In genomic region chr4:132529344-132529743, GRCm38 (mm10) we compare ENCODE assay signal across 15 mouse cellular contexts. TPM values are rescaled to one million over a fixed set of nuclear protein-coding genes. Genes with fewer than 3 reads are reported as not detected.
A peak's percentile ranks its signal among the peaks of the same experiment; 100 is the strongest.
DNase-seq lines count a peak whose midpoint lies in the region; ATAC-seq and TF ChIP-seq lines count a peak whose summit lies in the region.
"Had no signal": no experiment of that assay in that cellular context is flagged by ENCODE, and none has a peak within 500 bp of the region (broad histone marks: within the 10 kb centered on the region; RNA-seq: fewer than 3 reads in every experiment).

No protein-coding gene starts in this region.

- WGBS in lung, postnatal 0 days, result 68% methylated on average over 4 of the region's 4 CpGs
- 25% methylated on average over 4 of the region's 4 CpGs for WGBS in liver, embryonic 16.5 days (ENCODE audit: insufficient replicate concordance)
- WGBS in thymus, adult 2 months, result 30% methylated on average over 4 of the region's 4 CpGs
- WGBS in hindbrain, embryonic 11.5 days, result 88% methylated on average over 4 of the region's 4 CpGs

- no peaks in the 10 kb centered on the region for H3K27me3 ChIP-seq in lung, postnatal 0 days (replicated peaks; ENCODE audit: insufficient read depth, low read length)
- H3K27me3 ChIP-seq in liver, embryonic 16.5 days (ENCODE audit: control insufficient read depth, insufficient read depth, low read depth, low read length), result no peaks in the 10 kb centered on the region
- H3K27me3 ChIP-seq in thymus, adult 2 months (ENCODE audit: control insufficient read depth, insufficient read depth, low read length), result no peaks in the 10 kb centered on the region
- H3K27me3 ChIP-seq in hindbrain, embryonic 11.5 days (ENCODE audit: control insufficient read depth, insufficient read depth, low read length), result no peaks in the 10 kb centered on the region
- H3K27me3 ChIP-seq: midbrain, embryonic 15.5 days; neural tube, embryonic 12.5 days had no signal

- no peak for TF ChIP-seq EP300 in lung, postnatal 0 days (IDR thresholded peaks at IDR 0.05)

- no peak overlapping the region for H3K4me3 ChIP-seq in lung, postnatal 0 days (ENCODE audit: low read depth, low read length)
- no peak overlapping the region; the same call in 1 of the 2 replicates for H3K4me3 ChIP-seq in liver, embryonic 16.5 days (ENCODE audit: low read depth, low read length)
- no peak overlapping the region for H3K4me3 ChIP-seq in thymus, adult 2 months (ENCODE audit: control insufficient read depth, insufficient read depth, low read length)
- no peak overlapping the region for H3K4me3 ChIP-seq in hindbrain, embryonic 11.5 days (ENCODE audit: low read depth, low read length)
- H3K4me3 ChIP-seq: midbrain, embryonic 15.5 days; neural tube, embryonic 12.5 days had no signal

- H3K9me3 ChIP-seq in lung, postnatal 0 days (ENCODE audit: low read length), result no peaks in the 10 kb centered on the region
- no peaks in the 10 kb centered on the region for H3K9me3 ChIP-seq in liver, embryonic 16.5 days (replicated peaks; ENCODE audit: control insufficient read depth, low read length)
- H3K9me3 ChIP-seq in hindbrain, embryonic 11.5 days (ENCODE audit: control insufficient read depth, low read length), result no peaks in the 10 kb centered on the region
- H3K9me3 ChIP-seq: midbrain, embryonic 15.5 days; neural tube, embryonic 12.5 days had no signal

- no peak for ATAC-seq in lung, postnatal 0 days
- peak; percentile 23; the same call in 1 of the 2 replicates for ATAC-seq in common myeloid progenitor, adult 5-6 weeks (replicated peaks; ENCODE audit: low read depth, poor library complexity, severe bottlenecking)
- no peak for ATAC-seq in liver, embryonic 16.5 days (ENCODE audit: low read depth)
- ATAC-seq in hindbrain, embryonic 11.5 days (ENCODE audit: low FRiP score), result no peak
- ATAC-seq: midbrain, embryonic 15.5 days had no signal

- no peak for TF ChIP-seq POLR2A in thymus, adult 2 months (IDR thresholded peaks at IDR 0.05; ENCODE audit: control insufficient read depth, extremely low read depth, insufficient read depth, low read length, poor library complexity)

- no peak overlapping the region for H3K4me2 ChIP-seq in lung, postnatal 0 days (replicated peaks; ENCODE audit: low read depth, low read length)
- H3K4me2 ChIP-seq in liver, embryonic 16.5 days (ENCODE audit: low read depth, low read length), result peak overlapping the region; percentile 89
- H3K4me2 ChIP-seq in hindbrain, embryonic 11.5 days (replicated peaks; ENCODE audit: low read depth, low read length), result no peak overlapping the region
- H3K4me2 ChIP-seq: midbrain, embryonic 15.5 days; neural tube, embryonic 12.5 days had no signal

- H3K36me3 ChIP-seq in lung, postnatal 0 days (ENCODE audit: insufficient read depth, low read length), result no peaks in the 10 kb centered on the region
- H3K36me3 ChIP-seq in liver, embryonic 16.5 days (ENCODE audit: control insufficient read depth, insufficient read depth), result peaks cover 8% of the 10 kb centered on the region
- no peaks in the 10 kb centered on the region; the same call in 1 of the 2 replicates for H3K36me3 ChIP-seq in thymus, adult 2 months (ENCODE audit: control insufficient read depth, insufficient read depth, low read length)
- peaks cover 7% of the 10 kb centered on the region for H3K36me3 ChIP-seq in hindbrain, embryonic 11.5 days (ENCODE audit: control insufficient read depth, insufficient read depth, low read length)

- no peak for TF ChIP-seq CTCF in lung, postnatal 0 days (IDR thresholded peaks at IDR 0.05)
- no peak for TF ChIP-seq CTCF in thymus, adult 2 months (IDR thresholded peaks at IDR 0.05; ENCODE audit: borderline replicate concordance, control insufficient read depth, extremely low read depth, insufficient read depth, low read length, poor library complexity)

- no peak overlapping the region for H3K27ac ChIP-seq in lung, postnatal 0 days (ENCODE audit: low read length)
- peak overlapping the region; percentile 99 for H3K27ac ChIP-seq in liver, embryonic 16.5 days (ENCODE audit: low read length)
- no peak overlapping the region for H3K27ac ChIP-seq in thymus, adult 2 months (ENCODE audit: control insufficient read depth, insufficient read depth, low read length)
- H3K27ac ChIP-seq in hindbrain, embryonic 11.5 days (ENCODE audit: low read depth, low read length), result no peak overlapping the region
- H3K27ac ChIP-seq: midbrain, embryonic 15.5 days; neural tube, embryonic 12.5 days had no signal

- no peak overlapping the region for H3K9ac ChIP-seq in lung, postnatal 0 days (replicated peaks; ENCODE audit: low read depth)
- peak overlapping the region; percentile 97; the same call in 1 of the 2 replicates for H3K9ac ChIP-seq in liver, embryonic 16.5 days (ENCODE audit: low read depth, low read length)
- no peak overlapping the region for H3K9ac ChIP-seq in hindbrain, embryonic 11.5 days (ENCODE audit: low read depth, low read length)
- H3K9ac ChIP-seq: midbrain, embryonic 15.5 days; neural tube, embryonic 12.5 days had no signal

- peak; percentile 44 for DNase-seq in lung, postnatal 0 days (ENCODE audit: low spot score)
- DNase-seq in lung, postnatal 10 days, result no peak
- DNase-seq in thymus, adult 2 months, result no peak
- DNase-seq in urinary bladder, postnatal 4 days (ENCODE audit: low spot score in 2 of 2), result no peak
- DNase-seq in hindbrain, embryonic 11.5 days (ENCODE audit: low spot score), result no peak
- DNase-seq: cerebellum, adult 18-20 months; heart, adult 11 months; heart, postnatal 10 days; lung, adult 2 months; retina, postnatal 1 day; thymus, postnatal 25 days had no signal

- 0 out of 2 replicates have a peak, but pooled peaks cover 6% of the 10 kb centered on the region for H3K4me1 ChIP-seq in lung, postnatal 0 days (ENCODE audit: insufficient read depth, low read depth, low read length)
- H3K4me1 ChIP-seq in liver, embryonic 16.5 days (ENCODE audit: control insufficient read depth, low read depth, low read length), result peaks cover 48% of the 10 kb centered on the region
- peaks cover 5% of the 10 kb centered on the region; the same call in 1 of the 2 replicates for H3K4me1 ChIP-seq in thymus, adult 2 months (replicated peaks; ENCODE audit: control insufficient read depth, insufficient read depth, low read length)
- H3K4me1 ChIP-seq in hindbrain, embryonic 11.5 days (replicated peaks; ENCODE audit: control insufficient read depth, insufficient read depth, low read length), result no peaks in the 10 kb centered on the region

RNA-seq across cellular contexts. Expression of gene Atpif1, which starts 4.1 kb away (rescaled TPM):
- polyA plus RNA-seq in lung, postnatal 0 days (2015; fragmentation: Nextera tagmentation; extraction: Ambion mirVana), result 700 and 732 TPM in 2 replicates
- 1,728 and 2,046 TPM in 2 replicates for total RNA-seq in common myeloid progenitor, adult 5-6 weeks (2017)
- 1,068 and 1,164 TPM in 2 replicates for polyA plus RNA-seq in liver, embryonic 16.5 days (2015; fragmentation: Nextera tagmentation; extraction: Ambion mirVana)
- polyA plus RNA-seq in thymus, adult 2 months (2012; rRNA removed), result 102 and 109 TPM in 2 replicates
- 1,169 and 1,193 TPM in 2 replicates for polyA plus RNA-seq in hindbrain, embryonic 11.5 days (2014; fragmentation: Nextera tagmentation; extraction: Ambion mirVana)

RNA-seq across cellular contexts. Expression of gene Dnajc8, which starts 6.0 kb away (rescaled TPM):
- polyA plus RNA-seq in lung, postnatal 0 days (2015; fragmentation: Nextera tagmentation; extraction: Ambion mirVana), result 157 and 182 TPM in 2 replicates
- total RNA-seq in common myeloid progenitor, adult 5-6 weeks (2017), result 412 and 457 TPM in 2 replicates
- polyA plus RNA-seq in liver, embryonic 16.5 days (2015; fragmentation: Nextera tagmentation; extraction: Ambion mirVana), result 77.7 and 83.4 TPM in 2 replicates
- polyA plus RNA-seq in thymus, adult 2 months (2012; rRNA removed), result 45.6 and 46.4 TPM in 2 replicates
- 194 and 212 TPM in 2 replicates for polyA plus RNA-seq in hindbrain, embryonic 11.5 days (2014; fragmentation: Nextera tagmentation; extraction: Ambion mirVana)

RNA-seq across cellular contexts. Expression of gene Sesn2, which starts 19.0 kb away (rescaled TPM):
- polyA plus RNA-seq in lung, postnatal 0 days (2015; fragmentation: Nextera tagmentation; extraction: Ambion mirVana), result 11.6 and 16.0 TPM in 2 replicates
- 1.6 and 3.2 TPM in 2 replicates for total RNA-seq in common myeloid progenitor, adult 5-6 weeks (2017)
- 7.9 and 8.1 TPM in 2 replicates for polyA plus RNA-seq in liver, embryonic 16.5 days (2015; fragmentation: Nextera tagmentation; extraction: Ambion mirVana)
- polyA plus RNA-seq in thymus, adult 2 months (2012; rRNA removed), result 12.8 and 13.2 TPM in 2 replicates
- 5.8 and 7.4 TPM in 2 replicates for polyA plus RNA-seq in hindbrain, embryonic 11.5 days (2014; fragmentation: Nextera tagmentation; extraction: Ambion mirVana)

RNA-seq across cellular contexts. Expression of gene Ptafr, which starts 34.5 kb away (rescaled TPM):
- 2.1 and 2.5 TPM in 2 replicates for polyA plus RNA-seq in lung, postnatal 0 days (2015; fragmentation: Nextera tagmentation; extraction: Ambion mirVana)
- 2.1 TPM in 2 replicates for total RNA-seq in common myeloid progenitor, adult 5-6 weeks (2017)
- 0.91 and 1.2 TPM in 2 replicates for polyA plus RNA-seq in liver, embryonic 16.5 days (2015; fragmentation: Nextera tagmentation; extraction: Ambion mirVana)
- polyA plus RNA-seq in thymus, adult 2 months (2012; rRNA removed), result 7.1 and 8.5 TPM in 2 replicates
- 0.37 and 0.43 TPM in 2 replicates for polyA plus RNA-seq in hindbrain, embryonic 11.5 days (2014; fragmentation: Nextera tagmentation; extraction: Ambion mirVana)
